Mouse (Mus musculus) effector memory CD4-positive, alpha-beta T cell, adult 5 months (primary cell): ENCODE data around the gene Crip3. TPM values are rescaled to one million over a fixed set of nuclear protein-coding genes. Genes with fewer than 3 reads are reported as not detected.

Source experiments
- polyA plus RNA-seq: library from polyadenylated mRNA; unstranded; fragments of 100-300 nt; shearing (Covaris generic); gene quantifications from one replicate; pipeline ENCODE4 v1.2.1, GENCODE M21; 2017

Gene Crip3
- not detected for polyA plus RNA-seq

GRCm38 (mm10) chr17:46428761-46429414 is at the start of gene Crip3:
Gene Crip3 (plus strand): TSS chr17:46428926.

DNA sequence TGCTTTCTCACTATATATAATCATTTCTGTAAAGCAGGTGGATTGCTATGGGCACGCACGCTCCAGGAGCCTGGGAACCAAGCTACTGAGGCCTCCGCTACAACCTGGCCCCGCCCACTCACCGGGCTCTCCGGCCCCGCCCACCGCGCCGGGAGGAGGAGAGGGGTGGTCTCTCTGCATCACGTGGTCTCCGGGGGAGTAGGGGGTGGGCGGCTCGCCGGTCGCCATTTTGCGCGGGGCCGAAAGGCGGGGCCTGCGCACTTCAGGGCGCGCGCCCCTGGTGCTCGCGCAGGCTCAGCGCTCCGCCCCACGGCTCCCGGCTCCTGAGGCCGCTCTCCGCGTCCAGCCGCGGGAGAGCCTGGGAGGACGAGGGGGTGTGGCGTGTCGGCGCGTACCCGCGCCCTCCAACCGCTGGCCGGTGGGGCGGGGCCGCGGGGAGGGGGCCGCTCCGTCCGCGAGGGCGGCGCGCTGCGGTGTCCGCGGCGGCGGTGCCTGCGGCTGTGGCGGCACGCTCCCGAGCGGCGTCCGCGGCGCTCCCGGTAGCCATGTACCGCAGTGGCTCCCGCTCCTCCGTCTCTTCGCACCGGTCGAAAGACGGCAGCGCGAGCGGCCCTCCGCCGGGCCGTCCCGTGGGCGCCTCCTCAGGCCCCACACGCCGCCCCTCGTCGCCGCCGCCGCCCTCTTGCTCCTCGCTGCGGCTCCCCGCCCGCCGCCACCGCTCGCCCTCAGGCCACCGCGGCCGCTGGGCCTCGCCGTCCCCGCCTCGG is 45.2 kb upstream of the Crip3 start, which contains the start of gene Zfp318:
Gene Zfp318, plus strand, starts transcription at position 438 of the 767 bp plus-strand sequence.

DNA sequence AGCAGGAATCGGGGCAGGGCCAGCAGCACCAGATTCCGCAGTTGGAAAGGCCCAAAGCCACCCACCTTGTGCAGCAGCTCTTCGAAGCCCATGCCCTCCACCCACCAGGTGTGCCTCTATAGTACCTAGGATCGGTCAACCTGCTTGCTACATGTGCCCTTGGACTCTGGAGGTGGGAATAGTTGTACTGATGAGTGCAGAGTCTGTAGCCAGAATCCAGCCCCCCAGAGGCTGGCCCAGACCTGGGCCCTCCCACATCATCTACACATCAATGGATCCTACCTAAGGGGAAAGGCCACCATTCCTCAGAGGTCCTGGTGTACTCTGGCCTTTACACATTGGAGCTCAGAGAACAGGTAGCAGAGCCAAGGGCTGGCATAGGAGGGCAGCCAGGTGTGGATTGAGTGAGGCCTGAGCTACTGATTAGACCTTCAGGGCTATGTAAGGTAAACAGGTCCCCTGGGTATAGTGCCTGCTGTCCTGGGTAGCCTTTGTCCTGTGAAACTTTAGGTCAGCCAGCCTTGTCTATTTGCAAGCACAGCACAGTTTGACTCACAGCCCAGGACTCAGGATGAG is 9.7 kb downstream of the Crip3 start, which contains the start of gene Slc22a7:
Gene Slc22a7, minus strand, starts transcription at position 160 of the 576 bp plus-strand sequence.

Other genes starting within 250 kb of the Crip3 start
- 4.1 TPM for gene Polh, start 226.3 kb upstream of the Crip3 start, polyA plus RNA-seq
- gene Xpo5, start 226.1 kb upstream of the Crip3 start, polyA plus RNA-seq, result 25.6 TPM
- 63.9 TPM for gene Polr1c, start 180.9 kb upstream of the Crip3 start, polyA plus RNA-seq
- 135 TPM for gene Yipf3, start 180.8 kb upstream of the Crip3 start, polyA plus RNA-seq
- gene Lrrc73, start 175.4 kb upstream of the Crip3 start, polyA plus RNA-seq, result not detected
- 41.4 TPM for gene Tjap1, start 145.9 kb upstream of the Crip3 start, polyA plus RNA-seq
- 0.62 TPM for gene Dlk2, start 131.5 kb upstream of the Crip3 start, polyA plus RNA-seq
- 6.4 TPM for gene Abcc10, start 100.6 kb upstream of the Crip3 start, polyA plus RNA-seq
- gene Zfp318, start 45.2 kb upstream of the Crip3 start, polyA plus RNA-seq, result 9.9 TPM
- gene Slc22a7, start 9.5 kb downstream of the Crip3 start, polyA plus RNA-seq, result not detected
- 0.40 TPM for gene Ttbk1, start 58.7 kb downstream of the Crip3 start, polyA plus RNA-seq
- gene Dnph1, start 67.8 kb downstream of the Crip3 start, polyA plus RNA-seq, result not detected
- gene Cul9, start 117.5 kb downstream of the Crip3 start, polyA plus RNA-seq, result 6.6 TPM
- 33.2 TPM for gene Srf, start 127.2 kb downstream of the Crip3 start, polyA plus RNA-seq
- gene Ptk7, start 200.6 kb downstream of the Crip3 start, polyA plus RNA-seq, result not detected
- 15.9 TPM for gene Klc4, start 217.1 kb downstream of the Crip3 start, polyA plus RNA-seq
- 31.6 TPM for gene Mrpl2, start 217.3 kb downstream of the Crip3 start, polyA plus RNA-seq
- gene Cul7, start 221.4 kb downstream of the Crip3 start, polyA plus RNA-seq, result 2.1 TPM
- 31.0 TPM for gene Rrp36, start 245.4 kb downstream of the Crip3 start, polyA plus RNA-seq
- 74.9 TPM for gene Mea1, start 249.9 kb downstream of the Crip3 start, polyA plus RNA-seq